Mouse (Mus musculus): Measurements from ENCODE around the gene Crtc3. TPM values are rescaled to one million over a fixed set of nuclear protein-coding genes. Genes with fewer than 3 reads are reported as not detected.

Gene Crtc3
- total and polyA plus RNA-seq, 2 experiments from 2014 or later: 16.2 to 17.2 TPM

GRCm38 (mm10) chr7:80638460-80638859 lies 50.2 kb downstream of the Crtc3 start:
- no peaks in the 10 kb centered on the region for H3K9me3 ChIP-seq (ENCODE audit: low read length)
- no peaks in the 10 kb centered on the region for H3K27me3 ChIP-seq (ENCODE audit: insufficient read depth, low read length)
- ATAC-seq: no peak
- H3K27ac ChIP-seq: no peak overlapping the region
- H3K4me1 ChIP-seq (ENCODE audit: insufficient read depth, low read length): peaks cover 30% of the 10 kb centered on the region
- no peak for DNase-seq (ENCODE audit: low spot score)
- no peaks in the 10 kb centered on the region for H3K36me3 ChIP-seq (ENCODE audit: insufficient read depth, low read length)
- H3K4me3 ChIP-seq (ENCODE audit: low read length): no peak overlapping the region
- H3K4me2 ChIP-seq (ENCODE audit: low read depth, low read length): no peak overlapping the region
- no peak overlapping the region for H3K9ac ChIP-seq (replicated peaks; ENCODE audit: low read length)
- no peak for TF ChIP-seq CTCF (IDR thresholded peaks at IDR 0.05; ENCODE audit: low read depth)
- 77% methylated on average over 10 of the region's 10 CpGs for WGBS

- H3K27ac ChIP-seq: peak overlapping the region; percentile 20; the same call in 1 of the 2 replicates
- no peak overlapping the region for H3K4me2 ChIP-seq (ENCODE audit: low read depth, low read length)
- WGBS: 43% methylated on average over 9 of the region's 9 CpGs
- H3K4me1 ChIP-seq (ENCODE audit: insufficient read depth, low read length): peaks cover 30% of the 10 kb centered on the region
- no peaks in the 10 kb centered on the region for H3K36me3 ChIP-seq (ENCODE audit: insufficient read depth, low read length)
- no peak for DNase-seq (ENCODE audit: low spot score)
- no peak for TF ChIP-seq CTCF (IDR thresholded peaks at IDR 0.05; ENCODE audit: low read depth)
- H3K9me3 ChIP-seq (ENCODE audit: low read length): no peaks in the 10 kb centered on the region
- no peak overlapping the region for H3K9ac ChIP-seq (replicated peaks; ENCODE audit: low read length)
- H3K27me3 ChIP-seq (ENCODE audit: insufficient read depth, low read length): no peaks in the 10 kb centered on the region
- H3K4me3 ChIP-seq (ENCODE audit: low read length): no peak overlapping the region
- no peak for ATAC-seq
Measured at GRCm38 (mm10) chr7:80636953-80637800, 51.5 kb downstream of the Crtc3 start.

DNA sequence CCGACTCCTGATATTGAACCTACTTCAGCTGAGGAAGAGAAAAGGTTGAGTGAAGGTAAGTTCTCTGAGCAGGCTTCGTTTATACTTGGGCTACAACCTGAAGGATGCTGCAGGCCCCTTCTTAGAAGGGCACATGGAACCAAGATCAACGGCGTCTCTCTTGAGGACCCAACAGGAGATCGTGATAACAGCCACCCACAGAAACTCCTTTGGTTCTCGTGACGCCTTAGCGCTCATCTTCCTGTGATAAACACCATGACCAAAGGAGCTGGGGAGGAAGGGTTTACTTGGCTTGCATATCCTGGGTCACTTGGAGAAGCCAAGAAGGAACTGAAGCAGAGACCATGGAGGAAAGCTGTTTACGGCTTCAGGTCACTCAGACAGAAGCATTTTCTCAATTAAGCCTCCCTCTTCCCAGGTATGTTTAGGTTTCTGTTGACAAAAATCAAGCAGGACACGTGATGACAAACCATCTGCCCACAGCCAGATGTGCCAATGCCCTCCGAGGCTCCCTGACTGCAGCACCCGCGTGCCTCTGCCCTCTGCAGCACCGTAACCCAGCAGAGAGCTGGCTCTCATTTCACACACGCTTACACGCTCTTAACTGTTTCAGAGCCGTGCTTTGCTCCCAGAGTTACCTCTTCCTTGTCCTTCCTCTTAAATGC lies 52.3 kb downstream of the Crtc3 start:
- H3K27ac ChIP-seq: no peak overlapping the region
- H3K9ac ChIP-seq (replicated peaks; ENCODE audit: low read length): no peak overlapping the region
- no peaks in the 10 kb centered on the region for H3K36me3 ChIP-seq (ENCODE audit: insufficient read depth, low read length)
- H3K9me3 ChIP-seq (ENCODE audit: low read length): no peaks in the 10 kb centered on the region
- peaks cover 26% of the 10 kb centered on the region for H3K4me1 ChIP-seq (ENCODE audit: insufficient read depth, low read length)
- ATAC-seq (no peak), DNase-seq (ENCODE audit: low spot score) (peak; percentile 21)
- H3K27me3 ChIP-seq (ENCODE audit: insufficient read depth, low read length): no peaks in the 10 kb centered on the region
- H3K4me2 ChIP-seq (ENCODE audit: low read depth, low read length): no peak overlapping the region
- H3K4me3 ChIP-seq (ENCODE audit: low read length): no peak overlapping the region
- no peak for TF ChIP-seq CTCF (IDR thresholded peaks at IDR 0.05; ENCODE audit: low read depth)
- WGBS: 54% methylated on average over 17 of the region's 17 CpGs

DNA sequence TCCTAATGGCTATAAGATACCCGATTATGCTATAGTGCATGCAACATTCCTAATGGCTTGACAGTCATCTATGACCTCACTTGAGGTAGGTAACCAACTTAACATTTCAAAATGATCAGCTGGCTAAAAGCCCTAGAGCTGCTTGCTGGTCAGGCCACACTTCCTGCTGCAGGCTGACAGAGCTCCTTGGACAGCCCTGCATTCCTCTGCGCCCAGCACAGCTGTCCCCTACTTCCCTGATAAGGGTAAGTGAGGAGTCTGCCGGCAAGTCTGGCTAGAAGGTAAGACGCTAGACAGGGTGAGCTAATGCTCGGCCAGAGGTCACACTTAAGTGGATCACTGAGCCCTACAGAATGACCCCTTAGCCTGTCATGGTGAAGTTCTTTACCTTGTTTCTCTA lies 52.8 kb downstream of the Crtc3 start:
- no peak overlapping the region for H3K27ac ChIP-seq
- DNase-seq (ENCODE audit: low spot score) (no peak), ATAC-seq (no peak)
- H3K9me3 ChIP-seq (ENCODE audit: low read length): no peaks in the 10 kb centered on the region
- 79% methylated on average over 5 of the region's 5 CpGs for WGBS
- H3K27me3 ChIP-seq (ENCODE audit: insufficient read depth, low read length): no peaks in the 10 kb centered on the region
- H3K9ac ChIP-seq (replicated peaks; ENCODE audit: low read length): no peak overlapping the region
- no peaks in the 10 kb centered on the region for H3K36me3 ChIP-seq (ENCODE audit: insufficient read depth, low read length)
- no peak overlapping the region for H3K4me3 ChIP-seq (ENCODE audit: low read length)
- no peak overlapping the region for H3K4me2 ChIP-seq (ENCODE audit: low read depth, low read length)
- H3K4me1 ChIP-seq (ENCODE audit: insufficient read depth, low read length): peaks cover 23% of the 10 kb centered on the region; the same call in 1 of the 2 replicates
- TF ChIP-seq CTCF (IDR thresholded peaks at IDR 0.05; ENCODE audit: low read depth): no peak

DNA sequence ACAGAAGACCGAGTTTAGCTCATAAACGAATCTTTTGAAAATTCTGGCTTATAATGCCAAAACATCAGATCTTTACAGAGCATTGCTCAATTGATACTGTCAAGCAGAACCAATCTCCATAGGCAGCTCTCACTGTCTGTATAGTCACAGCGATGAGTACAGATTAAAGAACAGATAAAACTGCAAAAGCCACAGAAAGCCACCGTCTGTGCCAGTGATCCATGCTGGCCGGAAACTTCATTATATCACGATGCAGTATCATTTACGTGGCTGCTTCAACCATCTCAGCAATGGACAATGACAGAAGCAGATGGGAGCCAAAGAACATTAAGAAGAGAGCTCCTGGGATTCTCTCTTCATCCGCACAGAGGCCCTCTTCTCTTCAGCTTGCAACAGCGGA lies 53.9 kb downstream of the Crtc3 start:
- no peaks in the 10 kb centered on the region for H3K36me3 ChIP-seq (ENCODE audit: insufficient read depth, low read length)
- TF ChIP-seq CTCF (IDR thresholded peaks at IDR 0.05; ENCODE audit: low read depth): no peak
- no peak overlapping the region for H3K4me3 ChIP-seq (ENCODE audit: low read length)
- no peaks in the 10 kb centered on the region for H3K27me3 ChIP-seq (ENCODE audit: insufficient read depth, low read length)
- no peak for ATAC-seq
- H3K9me3 ChIP-seq (ENCODE audit: low read length): no peaks in the 10 kb centered on the region
- H3K9ac ChIP-seq (replicated peaks; ENCODE audit: low read length): no peak overlapping the region
- peak; percentile 23 for DNase-seq (ENCODE audit: low spot score)
- peaks cover 23% of the 10 kb centered on the region; the same call in 1 of the 2 replicates for H3K4me1 ChIP-seq (ENCODE audit: insufficient read depth, low read length)
- H3K27ac ChIP-seq: no peak overlapping the region; the same call in 1 of the 2 replicates
- WGBS: 62% methylated on average over 9 of the region's 9 CpGs
- H3K4me2 ChIP-seq (ENCODE audit: low read depth, low read length): no peak overlapping the region

DNA sequence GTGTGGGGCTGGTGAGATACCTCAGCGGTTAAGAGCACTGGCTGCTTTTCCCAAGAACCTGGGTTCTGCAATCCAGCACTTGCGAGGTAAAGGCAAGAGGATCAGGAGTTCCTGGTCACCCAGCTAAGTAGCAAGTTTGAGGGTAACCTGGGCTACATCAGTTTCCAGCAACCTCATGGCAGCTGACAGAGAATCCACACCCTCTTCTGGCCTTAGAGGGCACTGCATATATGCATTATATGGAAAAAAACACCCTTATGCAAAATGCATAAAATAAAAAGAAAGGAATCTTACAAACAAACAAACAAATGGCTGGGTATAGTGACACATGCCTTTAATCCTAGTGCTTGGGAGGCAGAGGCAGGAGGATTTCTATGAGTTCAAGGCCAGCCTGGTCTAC lies 55.0 kb downstream of the Crtc3 start:
- no peaks in the 10 kb centered on the region for H3K36me3 ChIP-seq (ENCODE audit: insufficient read depth, low read length)
- H3K9ac ChIP-seq (replicated peaks; ENCODE audit: low read length): no peak overlapping the region
- 0 out of 2 replicates have a peak, but pooled peaks have one; percentile 26 for TF ChIP-seq CTCF (IDR thresholded peaks at IDR 0.05; ENCODE audit: low read depth)
- H3K4me2 ChIP-seq (ENCODE audit: low read depth, low read length): no peak overlapping the region
- no peak overlapping the region for H3K4me3 ChIP-seq (ENCODE audit: low read length)
- ATAC-seq: no peak
- H3K4me1 ChIP-seq (ENCODE audit: insufficient read depth, low read length): peaks cover 23% of the 10 kb centered on the region; the same call in 1 of the 2 replicates
- no peaks in the 10 kb centered on the region for H3K9me3 ChIP-seq (ENCODE audit: low read length)
- H3K27me3 ChIP-seq (ENCODE audit: insufficient read depth, low read length): no peaks in the 10 kb centered on the region
- DNase-seq (ENCODE audit: low spot score): no peak
- 100% methylated on average over 2 of the region's 2 CpGs for WGBS
- H3K27ac ChIP-seq: no peak overlapping the region
